Mouse (Mus musculus): Measurements from ENCODE around the gene Zfp276. TPM values are rescaled to one million over a fixed set of nuclear protein-coding genes. Genes with fewer than 3 reads are reported as not detected.
"Not testable (repeated sequence)": the region's sequence is repeated elsewhere in the genome, so short reads cannot be mapped to it uniquely, and the experiment has no call there.

Zfp276 gene
- polyA plus RNA-seq, 1 experiment from 2014 or later, result 22.1 TPM

- H3K36me3 ChIP-seq, result no peaks in the 10 kb centered on the region
- no peak for ATAC-seq (ENCODE audit: low read depth)
- no peak overlapping the region for H3K4me3 ChIP-seq
- no peak overlapping the region for H3K27ac ChIP-seq (replicated peaks)
- H3K4me2 ChIP-seq, result no peak overlapping the region
- WGBS, result 90% methylated on average over 4 of the region's 4 CpGs
- no peak overlapping the region for H3K9ac ChIP-seq
- H3K4me1 ChIP-seq (replicated peaks), result no peaks in the 10 kb centered on the region
- H3K9me3 ChIP-seq, result no peaks in the 10 kb centered on the region
- H3K27me3 ChIP-seq, result no peaks in the 10 kb centered on the region
Measured at GRCm38 (mm10) chr8:123279828-123280227, 25.8 kb downstream of the Zfp276 start.

GRCm38 (mm10) chr8:123280302-123281094, 26.5 kb downstream of the Zfp276 start:
- 87% methylated on average over 13 of the region's 13 CpGs for WGBS
- no peak overlapping the region for H3K27ac ChIP-seq (replicated peaks)
- H3K4me1 ChIP-seq (replicated peaks), result no peaks in the 10 kb centered on the region
- H3K4me2 ChIP-seq, result no peak overlapping the region
- H3K4me3 ChIP-seq, result no peak overlapping the region
- no peak for ATAC-seq (ENCODE audit: low read depth)
- H3K27me3 ChIP-seq, result no peaks in the 10 kb centered on the region
- H3K9me3 ChIP-seq, result no peaks in the 10 kb centered on the region
- H3K9ac ChIP-seq, result no peak overlapping the region
- no peaks in the 10 kb centered on the region for H3K36me3 ChIP-seq

- not testable (repeated sequence) for H3K9me3 ChIP-seq; H3K4me2 ChIP-seq; H3K4me3 ChIP-seq; H3K27ac ChIP-seq (replicated peaks); ATAC-seq (ENCODE audit: low read depth); H3K9ac ChIP-seq; H3K36me3 ChIP-seq; H3K27me3 ChIP-seq; H3K4me1 ChIP-seq (replicated peaks)
- 96% methylated on average over 5 of the region's 6 CpGs for WGBS
Measured at GRCm38 (mm10) chr8:123282994-123283393, 29.0 kb downstream of the Zfp276 start.

- Histone ChIP-seq H3K9ac (no peak overlapping the region), H3K36me3 (no peaks in the 10 kb centered on the region), H3K27me3 (no peaks in the 10 kb centered on the region), H3K4me2 (no peak overlapping the region), H3K27ac (replicated peaks) (no peak overlapping the region), H3K4me3 (no peak overlapping the region), H3K9me3 (no peaks in the 10 kb centered on the region), H3K4me1 (replicated peaks) (no peaks in the 10 kb centered on the region)
- no peak for ATAC-seq (ENCODE audit: low read depth)
- 95% methylated on average over 7 of the region's 7 CpGs for WGBS
Measured at GRCm38 (mm10) chr8:123283991-123284390, 30.0 kb downstream of the Zfp276 start.

- no peak for ATAC-seq (ENCODE audit: low read depth)
- H3K27ac ChIP-seq (replicated peaks), result no peak overlapping the region
- no peak overlapping the region for H3K4me3 ChIP-seq
- no peak overlapping the region for H3K4me2 ChIP-seq
- no peaks in the 10 kb centered on the region for H3K9me3 ChIP-seq
- no peaks in the 10 kb centered on the region for H3K4me1 ChIP-seq (replicated peaks)
- 88% methylated on average over 5 of the region's 5 CpGs for WGBS
- H3K36me3 ChIP-seq, result no peaks in the 10 kb centered on the region
- no peaks in the 10 kb centered on the region for H3K27me3 ChIP-seq
- H3K9ac ChIP-seq, result no peak overlapping the region
Measured at GRCm38 (mm10) chr8:123284493-123284892, 30.5 kb downstream of the Zfp276 start.

GRCm38 (mm10) chr8:123287362-123287761, 33.4 kb downstream of the Zfp276 start:
- no peak for ATAC-seq (ENCODE audit: low read depth)
- H3K4me3 ChIP-seq, result no peak overlapping the region

GRCm38 (mm10) chr8:123290166-123290565, 36.2 kb downstream of the Zfp276 start:
- H3K27me3 ChIP-seq, result no peaks in the 10 kb centered on the region
- no peak overlapping the region for H3K4me2 ChIP-seq
- no peaks in the 10 kb centered on the region for H3K4me1 ChIP-seq (replicated peaks)
- no peak overlapping the region for H3K9ac ChIP-seq
- H3K36me3 ChIP-seq, result no peaks in the 10 kb centered on the region
- H3K4me3 ChIP-seq, result no peak overlapping the region
- no peak overlapping the region for H3K27ac ChIP-seq (replicated peaks)
- H3K9me3 ChIP-seq, result no peaks in the 10 kb centered on the region
- ATAC-seq (ENCODE audit: low read depth), result no peak
- 84% methylated on average over 4 of the region's 4 CpGs for WGBS

More at GRCm38 (mm10) chr8:123287362-123287761, 33.4 kb downstream of the Zfp276 start:
- Histone ChIP-seq H3K4me2 (no peak overlapping the region), H3K9ac (no peak overlapping the region), H3K36me3 (no peaks in the 10 kb centered on the region), H3K27me3 (no peaks in the 10 kb centered on the region), H3K27ac (replicated peaks) (no peak overlapping the region), H3K4me1 (replicated peaks) (no peaks in the 10 kb centered on the region), H3K9me3 (no peaks in the 10 kb centered on the region)
- 94% methylated on average over 17 of the region's 17 CpGs for WGBS

- H3K9me3 ChIP-seq, result no peaks in the 10 kb centered on the region
- H3K27me3 ChIP-seq, result no peaks in the 10 kb centered on the region
- no peak overlapping the region for H3K9ac ChIP-seq
- WGBS, result 94% methylated on average over 8 of the region's 8 CpGs
- H3K4me3 ChIP-seq, result no peak overlapping the region
- H3K4me1 ChIP-seq (replicated peaks), result no peaks in the 10 kb centered on the region
- no peak overlapping the region for H3K4me2 ChIP-seq
- no peak overlapping the region for H3K27ac ChIP-seq (replicated peaks)
- H3K36me3 ChIP-seq, result no peaks in the 10 kb centered on the region
- no peak for ATAC-seq (ENCODE audit: low read depth)
Measured at GRCm38 (mm10) chr8:123290679-123291078, 36.7 kb downstream of the Zfp276 start.

- Histone ChIP-seq H3K9ac (no peak overlapping the region), H3K9me3 (no peaks in the 10 kb centered on the region), H3K4me3 (no peak overlapping the region), H3K27me3 (no peaks in the 10 kb centered on the region), H3K4me2 (no peak overlapping the region), H3K4me1 (replicated peaks) (no peaks in the 10 kb centered on the region), H3K36me3 (no peaks in the 10 kb centered on the region), H3K27ac (replicated peaks) (no peak overlapping the region)
- ATAC-seq (ENCODE audit: low read depth), result no peak
- WGBS, result 95% methylated on average over 8 of the region's 8 CpGs
Measured at GRCm38 (mm10) chr8:123291716-123292115, 37.7 kb downstream of the Zfp276 start.

- Histone ChIP-seq H3K27me3 (no peaks in the 10 kb centered on the region), H3K36me3 (no peaks in the 10 kb centered on the region), H3K4me3 (no peak overlapping the region), H3K9me3 (no peaks in the 10 kb centered on the region), H3K9ac (no peak overlapping the region), H3K4me2 (no peak overlapping the region), H3K27ac (replicated peaks) (no peak overlapping the region), H3K4me1 (replicated peaks) (no peaks in the 10 kb centered on the region)
- no peak for ATAC-seq (ENCODE audit: low read depth)
- 95% methylated on average over 3 of the region's 3 CpGs for WGBS
Measured at GRCm38 (mm10) chr8:123292281-123292680, 38.3 kb downstream of the Zfp276 start.

- Histone ChIP-seq H3K27me3 (no peaks in the 10 kb centered on the region), H3K4me1 (replicated peaks) (no peaks in the 10 kb centered on the region), H3K4me2 (no peak overlapping the region), H3K27ac (replicated peaks) (no peak overlapping the region), H3K9me3 (no peaks in the 10 kb centered on the region), H3K9ac (no peak overlapping the region), H3K36me3 (no peaks in the 10 kb centered on the region), H3K4me3 (no peak overlapping the region)
- 87% methylated on average over 2 of the region's 2 CpGs for WGBS
- ATAC-seq (ENCODE audit: low read depth), result no peak
Measured at GRCm38 (mm10) chr8:123292785-123293184, 38.8 kb downstream of the Zfp276 start.

GRCm38 (mm10) chr8:123298301-123298700, 44.3 kb downstream of the Zfp276 start:
- WGBS, result 96% methylated on average over 11 of the region's 11 CpGs
- H3K27ac ChIP-seq (replicated peaks), result no peak overlapping the region
- no peak overlapping the region for H3K4me2 ChIP-seq
- no peaks in the 10 kb centered on the region for H3K27me3 ChIP-seq
- H3K36me3 ChIP-seq, result no peaks in the 10 kb centered on the region
- no peak for ATAC-seq (ENCODE audit: low read depth)
- no peaks in the 10 kb centered on the region for H3K9me3 ChIP-seq
- H3K9ac ChIP-seq, result no peak overlapping the region
- no peak overlapping the region for H3K4me3 ChIP-seq
- H3K4me1 ChIP-seq (replicated peaks), result no peaks in the 10 kb centered on the region

- no peaks in the 10 kb centered on the region for H3K4me1 ChIP-seq (replicated peaks)
- H3K27ac ChIP-seq (replicated peaks), result no peak overlapping the region
- no peak overlapping the region for H3K9ac ChIP-seq
- WGBS, result 73% methylated on average over 4 of the region's 4 CpGs
- no peaks in the 10 kb centered on the region for H3K9me3 ChIP-seq
- H3K4me3 ChIP-seq, result no peak overlapping the region
- no peak overlapping the region for H3K4me2 ChIP-seq
- no peak for ATAC-seq (ENCODE audit: low read depth)
- H3K27me3 ChIP-seq, result no peaks in the 10 kb centered on the region
- H3K36me3 ChIP-seq, result 0 out of 2 replicates have a peak, but pooled peaks cover 13% of the 10 kb centered on the region
Measured at GRCm38 (mm10) chr8:123308738-123309137, 54.7 kb downstream of the Zfp276 start.

All from neural tube, embryonic 13.5 days (tissue).